Mouse (Mus musculus): ENCODE data around the gene Inpp4b. TPM values are rescaled to one million over a fixed set of nuclear protein-coding genes. Genes with fewer than 3 reads are reported as not detected.
"Not testable (repeated sequence)": the region's sequence is repeated elsewhere in the genome, so short reads cannot be mapped to it uniquely, and the experiment has no call there.

Inpp4b gene
- polyA plus RNA-seq, 1 experiment: 0.02 TPM

DNA sequence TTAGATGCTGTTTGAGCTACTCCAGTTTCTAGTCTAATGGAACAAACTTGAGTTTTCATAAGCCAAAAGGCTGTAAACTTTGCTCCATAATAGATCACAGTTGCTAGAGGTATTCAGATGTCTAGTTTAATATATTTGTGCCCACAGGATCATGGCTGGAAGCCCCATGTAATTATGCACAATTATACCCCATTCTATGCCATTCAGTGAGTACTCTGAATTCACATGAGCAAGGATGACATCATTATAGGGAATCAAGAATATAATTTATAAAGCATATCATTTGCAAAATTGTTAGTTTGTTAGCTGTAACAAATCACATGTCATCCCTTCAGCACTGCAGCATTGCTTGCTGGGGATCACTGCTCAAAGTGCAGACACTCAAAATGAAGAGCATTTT, 736.9 kb downstream of the Inpp4b start:
- no peak overlapping the region for H3K4me3 ChIP-seq (ENCODE audit: insufficient read depth, poor library complexity, severe bottlenecking)
- H3K27me3 ChIP-seq (ENCODE audit: control insufficient read depth, insufficient read depth, insufficient read length): no peaks in the 10 kb centered on the region
- H3K36me3 ChIP-seq (ENCODE audit: control insufficient read depth, insufficient read depth): no peaks in the 10 kb centered on the region
- H3ac ChIP-seq (ENCODE audit: control insufficient read depth, insufficient read length, low read depth): no peak overlapping the region
- no peak for TF ChIP-seq MAX (IDR thresholded peaks at IDR 0.05)
- no peak for TF ChIP-seq USF1 (IDR thresholded peaks at IDR 0.05; ENCODE audit: low read depth)
- TF ChIP-seq MYOD1 (IDR thresholded peaks at IDR 0.05; ENCODE audit: control insufficient read depth, insufficient read length, low read depth): no peak
- TF ChIP-seq FOSL1 (IDR thresholded peaks at IDR 0.05; ENCODE audit: insufficient read depth, low read length, poor library complexity, severe bottlenecking): no peak
- no peak for TF ChIP-seq CEBPB (IDR thresholded peaks at IDR 0.05; ENCODE audit: low read depth)
- no peak for TF ChIP-seq CTCF (IDR thresholded peaks at IDR 0.05; ENCODE audit: control insufficient read depth, insufficient read depth, insufficient read length)
- no peak for TF ChIP-seq MYOG (IDR thresholded peaks at IDR 0.05; ENCODE audit: control insufficient read depth, extremely low read depth, insufficient read length)
- no peaks in the 10 kb centered on the region for H3K79me2 ChIP-seq (ENCODE audit: control insufficient read depth, insufficient read depth)
- H3K79me3 ChIP-seq (ENCODE audit: low read depth): no peaks in the 10 kb centered on the region

DNA sequence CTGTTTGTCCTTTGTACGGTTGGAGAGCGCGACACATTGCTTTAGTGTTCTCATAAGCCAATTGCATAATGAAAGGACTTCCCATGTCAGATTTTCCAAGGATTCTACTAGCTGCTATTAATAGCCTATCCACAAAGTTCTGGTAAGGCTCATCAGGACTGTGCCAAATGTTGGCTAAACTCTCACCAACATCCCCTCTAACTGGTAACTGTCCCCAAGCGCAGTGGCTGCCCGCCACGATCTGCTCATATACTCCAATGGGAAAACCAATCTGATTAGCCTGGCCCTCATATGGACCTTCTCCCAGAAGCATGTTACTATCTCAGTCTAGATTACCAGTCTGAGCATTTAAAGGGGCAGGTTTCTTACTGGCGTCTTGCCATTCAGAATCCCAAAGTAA, 744.3 kb downstream of the Inpp4b start:
- not testable (repeated sequence) for H3K79me3 ChIP-seq (ENCODE audit: low read depth); H3ac ChIP-seq (ENCODE audit: control insufficient read depth, insufficient read length, low read depth); H3K27me3 ChIP-seq (ENCODE audit: control insufficient read depth, insufficient read depth, insufficient read length); H3K36me3 ChIP-seq (ENCODE audit: control insufficient read depth, insufficient read depth); H3K4me3 ChIP-seq (ENCODE audit: insufficient read depth, poor library complexity, severe bottlenecking); H3K79me2 ChIP-seq (ENCODE audit: control insufficient read depth, insufficient read depth)

DNA sequence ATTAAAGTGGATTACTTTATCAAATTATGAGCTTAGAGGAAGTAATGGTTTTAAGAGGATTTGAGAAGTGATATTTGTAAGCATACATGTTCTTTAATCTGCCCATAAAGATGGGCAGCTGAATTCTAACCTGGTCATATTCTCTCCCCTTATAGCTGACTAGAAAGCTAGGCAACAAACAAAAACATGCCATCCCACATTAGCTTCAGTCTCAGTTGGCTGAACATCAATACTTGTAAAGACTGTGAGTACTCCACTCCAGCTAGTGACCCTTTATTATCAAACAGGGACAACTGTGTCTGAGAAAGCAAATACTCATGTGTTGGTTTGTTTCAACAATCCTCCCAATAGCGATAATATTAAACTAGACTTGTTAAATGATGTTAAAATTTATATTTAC, 748.5 kb downstream of the Inpp4b start:
- H3K4me3 ChIP-seq (ENCODE audit: insufficient read depth, poor library complexity, severe bottlenecking): no peak overlapping the region

DNA sequence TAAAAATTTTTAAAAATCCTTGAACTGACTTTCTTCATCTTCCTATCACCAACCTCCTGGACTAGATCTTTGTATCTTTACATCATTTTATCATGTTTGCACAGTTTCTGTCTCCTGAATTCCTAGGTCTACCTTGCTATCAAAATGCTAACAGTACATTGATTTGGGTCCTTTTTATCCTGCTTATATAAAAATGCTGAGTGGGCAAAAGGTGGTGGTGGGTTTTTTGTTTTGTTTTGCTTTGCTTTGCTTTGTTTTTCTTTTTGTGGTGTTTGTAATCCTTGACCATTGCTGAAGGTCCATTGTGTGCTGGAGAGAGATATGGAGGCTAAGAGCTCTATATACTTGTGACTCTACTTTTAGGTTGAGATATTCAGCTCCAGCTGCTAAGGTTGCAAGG, 750.9 kb downstream of the Inpp4b start:
- no peak for TF ChIP-seq CEBPB (IDR thresholded peaks at IDR 0.05; ENCODE audit: low read depth)
- TF ChIP-seq CTCF (IDR thresholded peaks at IDR 0.05; ENCODE audit: control insufficient read depth, insufficient read depth, insufficient read length): no peak
- no peak for TF ChIP-seq USF1 (IDR thresholded peaks at IDR 0.05; ENCODE audit: low read depth)
- no peak for TF ChIP-seq FOSL1 (IDR thresholded peaks at IDR 0.05; ENCODE audit: insufficient read depth, low read length, poor library complexity, severe bottlenecking)
- TF ChIP-seq MYOD1 (IDR thresholded peaks at IDR 0.05; ENCODE audit: control insufficient read depth, insufficient read length, low read depth): no peak
- TF ChIP-seq MYOG (IDR thresholded peaks at IDR 0.05; ENCODE audit: control insufficient read depth, extremely low read depth, insufficient read length): no peak
- TF ChIP-seq MAX (IDR thresholded peaks at IDR 0.05): no peak
- Histone ChIP-seq H3K36me3 (ENCODE audit: control insufficient read depth, insufficient read depth) (no peaks in the 10 kb centered on the region), H3ac (ENCODE audit: control insufficient read depth, insufficient read length, low read depth) (no peak overlapping the region), H3K79me3 (ENCODE audit: low read depth) (no peaks in the 10 kb centered on the region), H3K27me3 (ENCODE audit: control insufficient read depth, insufficient read depth, insufficient read length) (no peaks in the 10 kb centered on the region), H3K4me3 (ENCODE audit: insufficient read depth, poor library complexity, severe bottlenecking) (no peak overlapping the region), H3K79me2 (ENCODE audit: control insufficient read depth, insufficient read depth) (no peaks in the 10 kb centered on the region)

More for the DNA sequence above, 748.5 kb downstream of the Inpp4b start:
- H3ac ChIP-seq (ENCODE audit: control insufficient read depth, insufficient read length, low read depth): no peak overlapping the region
- no peaks in the 10 kb centered on the region for H3K36me3 ChIP-seq (ENCODE audit: control insufficient read depth, insufficient read depth)
- no peaks in the 10 kb centered on the region for H3K79me2 ChIP-seq (ENCODE audit: control insufficient read depth, insufficient read depth)
- TF ChIP-seq MYOG (IDR thresholded peaks at IDR 0.05; ENCODE audit: control insufficient read depth, extremely low read depth, insufficient read length) (no peak), USF1 (IDR thresholded peaks at IDR 0.05; ENCODE audit: low read depth) (no peak), CEBPB (IDR thresholded peaks at IDR 0.05; ENCODE audit: low read depth) (no peak), MAX (IDR thresholded peaks at IDR 0.05) (no peak), FOSL1 (IDR thresholded peaks at IDR 0.05; ENCODE audit: insufficient read depth, low read length, poor library complexity, severe bottlenecking) (no peak), MYOD1 (IDR thresholded peaks at IDR 0.05; ENCODE audit: control insufficient read depth, insufficient read length, low read depth) (no peak)
- H3K79me3 ChIP-seq (ENCODE audit: low read depth): no peaks in the 10 kb centered on the region
- no peaks in the 10 kb centered on the region for H3K27me3 ChIP-seq (ENCODE audit: control insufficient read depth, insufficient read depth, insufficient read length)

DNA sequence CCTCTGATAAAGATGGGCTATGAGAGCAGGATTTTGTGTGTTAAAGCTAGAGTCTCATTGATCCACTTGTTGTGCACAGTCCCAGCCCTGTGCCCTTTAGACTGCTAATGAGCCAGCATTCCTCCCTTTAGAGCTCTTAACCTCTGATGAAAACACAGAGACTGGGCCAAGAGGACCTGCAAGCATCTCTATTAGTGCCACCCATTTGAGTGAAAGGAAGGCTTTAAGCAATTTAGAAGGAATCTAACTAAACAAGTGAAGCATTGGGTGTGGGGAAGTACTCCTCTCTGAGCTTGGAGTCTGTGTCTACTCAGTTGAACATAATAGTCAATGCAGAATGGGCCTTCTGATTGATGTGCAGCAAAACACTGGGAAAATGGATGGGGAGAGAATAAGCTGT, 762.2 kb downstream of the Inpp4b start:
- TF ChIP-seq MAX (IDR thresholded peaks at IDR 0.05) (no peak), FOSL1 (IDR thresholded peaks at IDR 0.05; ENCODE audit: insufficient read depth, low read length, poor library complexity, severe bottlenecking) (no peak), MYOG (IDR thresholded peaks at IDR 0.05; ENCODE audit: control insufficient read depth, extremely low read depth, insufficient read length) (no peak), CEBPB (IDR thresholded peaks at IDR 0.05; ENCODE audit: low read depth) (no peak), MYOD1 (IDR thresholded peaks at IDR 0.05; ENCODE audit: control insufficient read depth, insufficient read length, low read depth) (no peak), USF1 (IDR thresholded peaks at IDR 0.05; ENCODE audit: low read depth) (no peak), CTCF (IDR thresholded peaks at IDR 0.05; ENCODE audit: control insufficient read depth, insufficient read depth, insufficient read length) (no peak)
- no peak overlapping the region for H3ac ChIP-seq (ENCODE audit: control insufficient read depth, insufficient read length, low read depth)

DNA sequence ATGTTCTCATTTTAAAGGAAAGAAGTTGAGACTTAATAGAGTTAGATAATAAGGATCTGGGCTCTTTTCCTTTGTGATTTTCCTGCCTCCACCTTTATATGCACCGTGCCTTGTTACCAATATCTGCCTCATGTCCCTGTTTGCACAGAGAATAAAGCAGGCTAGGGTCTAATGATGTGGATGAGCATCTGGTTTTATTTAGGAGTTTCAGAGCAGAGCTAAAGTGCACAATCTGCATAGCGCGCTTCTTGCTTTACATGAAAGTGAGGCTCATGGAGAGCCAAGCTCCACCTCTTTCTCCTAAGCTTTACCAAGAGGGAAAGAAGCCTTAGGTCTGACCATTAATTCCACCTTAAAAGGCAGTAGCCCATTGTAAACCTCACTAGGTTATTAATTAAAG, 763.8 kb downstream of the Inpp4b start:
- no peak overlapping the region for H3K4me3 ChIP-seq (ENCODE audit: insufficient read depth, poor library complexity, severe bottlenecking)
- no peaks in the 10 kb centered on the region for H3K79me2 ChIP-seq (ENCODE audit: control insufficient read depth, insufficient read depth)
- no peaks in the 10 kb centered on the region for H3K27me3 ChIP-seq (ENCODE audit: control insufficient read depth, insufficient read depth, insufficient read length)
- no peak for TF ChIP-seq USF1 (IDR thresholded peaks at IDR 0.05; ENCODE audit: low read depth)
- no peak for TF ChIP-seq MYOG (IDR thresholded peaks at IDR 0.05; ENCODE audit: control insufficient read depth, extremely low read depth, insufficient read length)
- TF ChIP-seq CEBPB (IDR thresholded peaks at IDR 0.05; ENCODE audit: low read depth): no peak
- no peak for TF ChIP-seq MYOD1 (IDR thresholded peaks at IDR 0.05; ENCODE audit: control insufficient read depth, insufficient read length, low read depth)
- no peak for TF ChIP-seq CTCF (IDR thresholded peaks at IDR 0.05; ENCODE audit: control insufficient read depth, insufficient read depth, insufficient read length)
- no peak for TF ChIP-seq MAX (IDR thresholded peaks at IDR 0.05)
- TF ChIP-seq FOSL1 (IDR thresholded peaks at IDR 0.05; ENCODE audit: insufficient read depth, low read length, poor library complexity, severe bottlenecking): no peak
- no peaks in the 10 kb centered on the region for H3K79me3 ChIP-seq (ENCODE audit: low read depth)
- H3ac ChIP-seq (ENCODE audit: control insufficient read depth, insufficient read length, low read depth): no peak overlapping the region
- no peaks in the 10 kb centered on the region for H3K36me3 ChIP-seq (ENCODE audit: control insufficient read depth, insufficient read depth)

More for the DNA sequence above, 762.2 kb downstream of the Inpp4b start:
- Histone ChIP-seq H3K4me3 (ENCODE audit: insufficient read depth, poor library complexity, severe bottlenecking) (no peak overlapping the region), H3K36me3 (ENCODE audit: control insufficient read depth, insufficient read depth) (no peaks in the 10 kb centered on the region), H3K79me3 (ENCODE audit: low read depth) (no peaks in the 10 kb centered on the region), H3K79me2 (ENCODE audit: control insufficient read depth, insufficient read depth) (no peaks in the 10 kb centered on the region), H3K27me3 (ENCODE audit: control insufficient read depth, insufficient read depth, insufficient read length) (no peaks in the 10 kb centered on the region)

Measured in C2C12 (cell line).